Mouse (Mus musculus): ENCODE data around the gene Ddx39b. TPM values are rescaled to one million over a fixed set of nuclear protein-coding genes. Genes with fewer than 3 reads are reported as not detected.

Gene Ddx39b
- polyA plus RNA-seq, 1 experiment from 2014 or later, result 523 TPM

- Histone ChIP-seq H3K4me2 (no peak overlapping the region), H3K27me3 (no peaks in the 10 kb centered on the region), H3K27ac (no peak overlapping the region), H3K9ac (no peak overlapping the region), H3K36me3 (peaks cover 91% of the 10 kb centered on the region), H3K4me3 (no peak overlapping the region), H3K9me3 (no peaks in the 10 kb centered on the region), H3K4me1 (peaks cover 21% of the 10 kb centered on the region)
- ATAC-seq (ENCODE audit: borderline replicate concordance, extremely low read depth, low FRiP score, low TSS enrichment), result no peak
- 87% methylated on average over 19 of the region's 19 CpGs for WGBS
These were observed 8.1 kb downstream of the Ddx39b start for GRCm38 (mm10) chr17:35249451-35250197.

- H3K4me1 ChIP-seq, result peaks cover 13% of the 10 kb centered on the region
- H3K36me3 ChIP-seq, result peaks cover 82% of the 10 kb centered on the region
- H3K9ac ChIP-seq, result no peak overlapping the region
- no peak overlapping the region for H3K4me2 ChIP-seq
- H3K4me3 ChIP-seq, result no peak overlapping the region
- no peak overlapping the region for H3K27ac ChIP-seq
- H3K27me3 ChIP-seq, result no peaks in the 10 kb centered on the region
- 84% methylated on average over 3 of the region's 3 CpGs for WGBS
- ATAC-seq (ENCODE audit: borderline replicate concordance, extremely low read depth, low FRiP score, low TSS enrichment), result no peak
- no peaks in the 10 kb centered on the region for H3K9me3 ChIP-seq
These were observed 9.0 kb downstream of the Ddx39b start for GRCm38 (mm10) chr17:35250348-35251120.

- Histone ChIP-seq H3K27ac (no peak overlapping the region), H3K9ac (no peak overlapping the region), H3K9me3 (no peaks in the 10 kb centered on the region), H3K27me3 (no peaks in the 10 kb centered on the region), H3K36me3 (peaks cover 75% of the 10 kb centered on the region), H3K4me3 (no peak overlapping the region), H3K4me1 (0 out of 2 replicates have a peak, but pooled peaks cover 7% of the 10 kb centered on the region), H3K4me2 (no peak overlapping the region)
- ATAC-seq (ENCODE audit: borderline replicate concordance, extremely low read depth, low FRiP score, low TSS enrichment), result 0 out of 2 replicates have a peak, but pooled peaks have one; percentile 10
- WGBS, result 47% methylated on average over 15 of the region's 15 CpGs
These were observed 9.7 kb downstream of the Ddx39b start for GRCm38 (mm10) chr17:35251162-35251719.

- no peak overlapping the region for H3K4me2 ChIP-seq
- H3K36me3 ChIP-seq, result peaks cover 68% of the 10 kb centered on the region
- no peak for ATAC-seq (ENCODE audit: borderline replicate concordance, extremely low read depth, low FRiP score, low TSS enrichment)
- no peaks in the 10 kb centered on the region for H3K4me1 ChIP-seq
- H3K4me3 ChIP-seq, result no peak overlapping the region
- no peaks in the 10 kb centered on the region for H3K9me3 ChIP-seq
- 78% methylated on average over 5 of the region's 5 CpGs for WGBS
- no peak overlapping the region for H3K27ac ChIP-seq
- no peak overlapping the region for H3K9ac ChIP-seq
- H3K27me3 ChIP-seq, result no peaks in the 10 kb centered on the region
These were observed 10.4 kb downstream of the Ddx39b start for GRCm38 (mm10) chr17:35251981-35252380.

- Histone ChIP-seq H3K9ac (no peak overlapping the region), H3K36me3 (peaks cover 60% of the 10 kb centered on the region), H3K27me3 (no peaks in the 10 kb centered on the region), H3K4me2 (no peak overlapping the region), H3K4me3 (no peak overlapping the region), H3K4me1 (no peaks in the 10 kb centered on the region), H3K9me3 (no peaks in the 10 kb centered on the region), H3K27ac (no peak overlapping the region)
- ATAC-seq (ENCODE audit: borderline replicate concordance, extremely low read depth, low FRiP score, low TSS enrichment), result no peak
- WGBS, result 70% methylated on average over 18 of the region's 18 CpGs
These were observed 11.2 kb downstream of the Ddx39b start for GRCm38 (mm10) chr17:35252619-35253292.

GRCm38 (mm10) chr17:35253293-35254093, 11.9 kb downstream of the Ddx39b start:
- no peak for ATAC-seq (ENCODE audit: borderline replicate concordance, extremely low read depth, low FRiP score, low TSS enrichment)
- Histone ChIP-seq H3K27me3 (no peaks in the 10 kb centered on the region), H3K36me3 (peaks cover 52% of the 10 kb centered on the region), H3K4me3 (no peak overlapping the region), H3K9me3 (no peaks in the 10 kb centered on the region), H3K27ac (no peak overlapping the region), H3K4me1 (no peaks in the 10 kb centered on the region), H3K4me2 (no peak overlapping the region), H3K9ac (no peak overlapping the region)
- 80% methylated on average over 32 of the region's 32 CpGs for WGBS

- no peaks in the 10 kb centered on the region for H3K27me3 ChIP-seq
- H3K9me3 ChIP-seq, result no peaks in the 10 kb centered on the region
- no peak overlapping the region for H3K4me2 ChIP-seq
- H3K27ac ChIP-seq, result no peak overlapping the region
- ATAC-seq (ENCODE audit: borderline replicate concordance, extremely low read depth, low FRiP score, low TSS enrichment), result 0 out of 2 replicates have a peak, but pooled peaks have one; percentile 6
- 58% methylated on average over 11 of the region's 11 CpGs for WGBS
- H3K9ac ChIP-seq, result no peak overlapping the region
- H3K4me3 ChIP-seq, result no peak overlapping the region
- H3K4me1 ChIP-seq, result no peaks in the 10 kb centered on the region
- H3K36me3 ChIP-seq, result peaks cover 43% of the 10 kb centered on the region
These were observed 12.9 kb downstream of the Ddx39b start for GRCm38 (mm10) chr17:35254241-35255098.

GRCm38 (mm10) chr17:35255301-35255700, 13.8 kb downstream of the Ddx39b start:
- H3K9ac ChIP-seq, result no peak overlapping the region
- H3K36me3 ChIP-seq, result peaks cover 34% of the 10 kb centered on the region
- no peak for ATAC-seq (ENCODE audit: borderline replicate concordance, extremely low read depth, low FRiP score, low TSS enrichment)
- no peak overlapping the region for H3K4me2 ChIP-seq
- no peak overlapping the region for H3K4me3 ChIP-seq
- H3K27me3 ChIP-seq, result no peaks in the 10 kb centered on the region
- no peaks in the 10 kb centered on the region for H3K4me1 ChIP-seq
- H3K9me3 ChIP-seq, result no peaks in the 10 kb centered on the region
- no peak overlapping the region for H3K27ac ChIP-seq
- WGBS, result 64% methylated on average over 3 of the region's 3 CpGs

GRCm38 (mm10) chr17:35255704-35256103, 14.2 kb downstream of the Ddx39b start:
- no peak overlapping the region for H3K4me3 ChIP-seq
- H3K4me2 ChIP-seq, result no peak overlapping the region
- no peaks in the 10 kb centered on the region for H3K9me3 ChIP-seq
- H3K36me3 ChIP-seq, result peaks cover 30% of the 10 kb centered on the region
- no peak for ATAC-seq (ENCODE audit: borderline replicate concordance, extremely low read depth, low FRiP score, low TSS enrichment)
- H3K27me3 ChIP-seq, result no peaks in the 10 kb centered on the region
- H3K27ac ChIP-seq, result no peak overlapping the region
- H3K4me1 ChIP-seq, result no peaks in the 10 kb centered on the region
- WGBS, result 47% methylated on average over 4 of the region's 4 CpGs
- no peak overlapping the region for H3K9ac ChIP-seq

- Histone ChIP-seq H3K4me3 (no peak overlapping the region), H3K4me1 (0 out of 2 replicates have a peak, but pooled peaks cover 1% of the 10 kb centered on the region)
- ATAC-seq (ENCODE audit: borderline replicate concordance, extremely low read depth, low FRiP score, low TSS enrichment), result no peak
These were observed 15.8 kb downstream of the Ddx39b start for GRCm38 (mm10) chr17:35257378-35257777.

More at GRCm38 (mm10) chr17:35257378-35257777, 15.8 kb downstream of the Ddx39b start:
- H3K36me3 ChIP-seq, result peaks cover 15% of the 10 kb centered on the region
- peaks cover 9% of the 10 kb centered on the region; the same call in 1 of the 2 replicates for H3K27me3 ChIP-seq
- H3K9ac ChIP-seq, result no peak overlapping the region
- WGBS, result 28% methylated on average over 1 of the region's 1 CpGs
- no peak overlapping the region for H3K4me2 ChIP-seq
- no peak overlapping the region for H3K27ac ChIP-seq
- no peaks in the 10 kb centered on the region for H3K9me3 ChIP-seq

Data from lung, embryonic 15.5 days (tissue).